Mouse (Mus musculus) kidney, embryonic 16.5 days (tissue): ENCODE measurements around the gene Ccdc106. TPM values are rescaled to one million over a fixed set of nuclear protein-coding genes. Genes with fewer than 3 reads are reported as not detected.
"Not testable (repeated sequence)": the region's sequence is repeated elsewhere in the genome, so short reads cannot be mapped to it uniquely, and the experiment has no call there.

Experiments
- ATAC-seq: fragments of 200-750 bp; cut with Nextera tagmentation; 2 replicates; pipeline ENCODE4 v1.8.0; 2017; ENCODE audit warnings: moderate TSS enrichment; ENCODE audit not compliant: low FRiP score, low TSS enrichment
- H3K27ac ChIP-seq: fragments of 300-500 bp; sonication (generic); 2 replicates; pipeline ENCODE4 v1.5.1; 2014; ENCODE audit warnings: low read length
- H3K27me3 ChIP-seq: fragments of 300-500 bp; sonication (generic); 2 replicates; pipeline ENCODE4 v1.6.1; 2014; ENCODE audit warnings: low read length, control low read depth, mixed read lengths; ENCODE audit not compliant: insufficient read depth
- H3K36me3 ChIP-seq: fragments of 300-500 bp; sonication (generic); 2 replicates; pipeline ENCODE4 v1.6.1; 2014; ENCODE audit warnings: low read length, control low read depth, mixed read lengths; ENCODE audit not compliant: insufficient read depth
- H3K4me1 ChIP-seq: fragments of 300-500 bp; sonication (generic); 2 replicates; pipeline ENCODE4 v1.6.1; 2014; ENCODE audit warnings: low read length, control low read depth, mixed read lengths; ENCODE audit not compliant: insufficient read depth
- H3K4me2 ChIP-seq: fragments of 300-500 bp; sonication (generic); replicated peaks from 2 replicates; pipeline ENCODE4 v1.6.1; 2014; ENCODE audit warnings: low read depth, low read length
- H3K4me3 ChIP-seq: fragments of 300-500 bp; sonication (generic); 2 replicates; pipeline ENCODE4 v1.5.1; 2014; ENCODE audit warnings: mild to moderate bottlenecking, low read length
- H3K9ac ChIP-seq: fragments of 300-500 bp; sonication (generic); replicated peaks from 2 replicates; pipeline ENCODE4 v1.6.1; 2014; ENCODE audit warnings: low read length
- H3K9me3 ChIP-seq: fragments of 300-500 bp; sonication (generic); 2 replicates; pipeline ENCODE4 v1.6.1; 2016; ENCODE audit warnings: low read length, control low read depth
- WGBS: fragments of 180-500 bp; shearing (Covaris S2); extraction: QIAGEN DNeasy Blood & Tissue Kit; methylation state at CpG from one replicate; pipeline ENCODE4 v1.1.7; 2014; 5-methylcytosine and 5-hydroxymethylcytosine counted together
- polyA plus RNA-seq: library from polyadenylated mRNA; unstranded; fragments of >200 nt; fragmentation: Nextera tagmentation; extraction: Ambion mirVana; gene quantifications from 2 replicates; pipeline ENCODE4 v1.2.1, GENCODE M21; 2015

The Ccdc106 gene
- polyA plus RNA-seq, 1 experiment from 2014 or later: 27.1 TPM

DNA sequence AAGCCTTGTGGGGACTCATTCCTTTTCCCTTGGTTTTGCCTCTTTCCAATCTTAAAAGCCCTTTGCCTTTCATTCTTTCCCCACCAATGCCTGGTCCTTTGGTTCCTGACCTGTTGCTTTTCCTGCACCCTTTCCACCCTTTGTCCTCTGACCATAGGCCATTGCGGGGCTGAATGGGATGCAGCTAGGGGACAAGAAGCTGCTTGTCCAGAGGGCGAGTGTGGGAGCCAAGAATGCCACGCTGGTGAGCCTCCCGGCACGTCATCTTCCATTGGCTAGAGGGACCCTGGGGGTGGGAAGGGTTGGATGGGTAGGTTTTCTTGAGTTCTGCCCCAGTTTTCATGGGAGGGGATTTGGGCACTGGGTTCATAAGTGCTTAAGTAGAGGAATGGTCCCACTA is 54.6 kb downstream of the Ccdc106 start:
- no peaks in the 10 kb centered on the region for H3K9me3 ChIP-seq
- ATAC-seq: no peak
- H3K4me3 ChIP-seq: no peak overlapping the region
- H3K27ac ChIP-seq: no peak overlapping the region
- 88% methylated on average over 5 of the region's 5 CpGs for WGBS
- H3K36me3 ChIP-seq: peaks cover 82% of the 10 kb centered on the region
- H3K4me1 ChIP-seq: no peaks in the 10 kb centered on the region
- no peaks in the 10 kb centered on the region for H3K27me3 ChIP-seq
- H3K9ac ChIP-seq: no peak overlapping the region
- H3K4me2 ChIP-seq: no peak overlapping the region

DNA sequence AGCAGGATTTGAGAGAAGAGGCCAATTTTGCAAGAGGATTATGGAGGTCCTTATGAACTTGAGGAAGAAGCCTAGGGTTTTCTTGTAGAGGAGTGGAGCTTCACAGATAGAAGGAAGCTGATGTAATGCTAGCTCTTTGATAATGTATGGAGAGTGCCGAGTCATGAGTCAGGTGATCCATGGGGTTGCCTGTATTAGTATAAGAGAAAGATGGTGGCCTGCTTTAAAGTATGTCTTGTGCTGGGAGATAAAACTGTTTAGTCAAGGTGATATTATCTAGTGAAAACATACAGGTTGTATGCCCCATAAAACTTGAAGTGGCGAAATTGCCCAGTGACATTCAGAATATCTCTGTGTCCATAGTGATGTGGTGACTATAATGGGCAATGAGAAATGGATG is 56.6 kb downstream of the Ccdc106 start:
- Histone ChIP-seq H3K4me2 (no peak overlapping the region), H3K4me1 (peaks cover 9% of the 10 kb centered on the region), H3K36me3 (peaks cover 63% of the 10 kb centered on the region), H3K9ac (no peak overlapping the region), H3K27ac (no peak overlapping the region), H3K27me3 (no peaks in the 10 kb centered on the region), H3K9me3 (no peaks in the 10 kb centered on the region), H3K4me3 (no peak overlapping the region)
- no peak for ATAC-seq
- 86% methylated on average over 2 of the region's 2 CpGs for WGBS

DNA sequence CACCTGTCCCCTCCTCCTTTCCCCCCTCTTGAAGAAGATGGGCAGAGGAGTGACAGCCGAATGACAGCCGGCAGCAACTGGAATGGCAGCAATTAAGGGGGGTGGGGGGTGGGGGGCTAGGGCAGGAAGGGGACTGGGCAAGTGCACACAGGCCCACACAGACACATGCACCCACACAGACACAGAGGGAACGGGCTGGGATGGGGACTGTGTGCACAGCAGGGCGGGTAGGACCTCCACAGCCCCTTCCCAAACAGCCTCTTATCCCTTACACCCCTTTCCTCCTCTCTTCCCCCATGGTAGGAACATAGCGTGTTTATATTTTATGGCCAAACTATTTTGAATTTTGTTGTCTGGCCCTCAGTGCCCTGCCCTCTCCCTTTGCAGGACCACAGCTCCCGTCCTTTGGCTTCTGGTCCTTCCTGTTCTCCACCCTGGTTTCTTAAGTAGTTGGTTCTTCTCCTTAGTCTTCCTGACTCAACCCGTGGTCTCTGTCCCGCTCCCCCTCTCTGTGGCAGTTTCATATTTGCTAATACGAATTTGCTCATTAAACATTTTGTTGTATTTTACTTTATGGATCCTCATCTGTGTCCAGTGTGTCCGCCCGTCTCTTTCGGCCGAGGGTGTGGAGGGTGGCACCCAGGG is 59.1 kb downstream of the Ccdc106 start:
- peak overlapping the region; percentile 95 for H3K27ac ChIP-seq
- not testable (repeated sequence) for H3K9me3 ChIP-seq, H3K27me3 ChIP-seq, H3K4me1 ChIP-seq
- 37% methylated on average over 9 of the region's 13 CpGs for WGBS
- H3K4me2 ChIP-seq: peak overlapping the region; percentile 87
- peak; percentile 43 for ATAC-seq
- peaks cover 50% of the 10 kb centered on the region for H3K36me3 ChIP-seq
- peak overlapping the region; percentile 84 for H3K4me3 ChIP-seq
- H3K9ac ChIP-seq: peak overlapping the region; percentile 58

DNA sequence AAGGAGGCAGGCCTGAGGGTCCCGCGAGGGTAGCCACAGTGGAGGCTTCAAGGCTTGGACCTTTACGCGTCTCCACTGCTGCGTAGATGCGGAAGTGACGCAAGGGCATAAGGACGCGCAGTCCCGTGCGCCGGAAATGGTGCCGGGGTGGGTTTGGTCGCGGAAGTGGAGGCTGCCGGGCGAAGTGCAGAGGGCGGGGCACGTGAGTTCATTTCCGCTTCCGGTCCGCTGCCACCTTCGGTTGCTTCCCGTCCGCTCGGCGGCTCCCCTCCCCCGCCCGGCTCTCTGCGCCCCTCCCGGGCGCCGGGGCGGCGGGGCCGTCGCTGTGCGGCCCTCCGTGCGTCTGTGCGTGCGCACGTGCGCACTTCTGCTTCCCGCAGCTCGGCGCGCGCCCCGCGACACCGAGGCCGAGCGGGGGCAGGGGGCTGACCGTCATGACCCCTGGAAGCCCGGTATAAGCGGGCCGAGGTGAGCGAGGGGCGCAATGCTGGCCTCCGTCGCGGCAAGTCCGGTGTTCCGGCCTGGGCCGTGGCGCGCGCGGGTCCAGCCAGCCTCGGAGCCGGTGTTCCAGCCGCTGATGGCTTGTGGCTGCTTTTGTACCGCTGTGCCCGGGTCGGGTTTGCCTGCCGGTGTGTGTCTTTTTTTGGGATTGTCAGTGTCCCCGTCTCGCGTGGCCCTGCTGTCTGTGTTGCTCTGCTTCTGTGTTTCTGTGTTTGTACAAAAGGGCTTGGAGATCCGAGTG is 59.8 kb downstream of the Ccdc106 start, which contains the start of gene Epn1:
Epn1 (plus strand) TSS at position 226 of the 742 bp plus-strand sequence.
- H3K4me1 ChIP-seq: peaks cover 9% of the 10 kb centered on the region
- H3K27ac ChIP-seq: peak within 1 kb of the TSS; percentile 95
- peak within 1 kb of the TSS; percentile 87 for H3K4me2 ChIP-seq
- H3K36me3 ChIP-seq: peaks cover 45% of the 10 kb centered on the region
- peak; percentile 97 for ATAC-seq
- 0% methylated on average over 79 of the region's 81 CpGs for WGBS
- peak within 1 kb of the TSS; percentile 98 for H3K9ac ChIP-seq
- H3K27me3 ChIP-seq: no peaks in the 10 kb centered on the region
- peak within 1 kb of the TSS; percentile 84 for H3K4me3 ChIP-seq
- H3K9me3 ChIP-seq: no peaks in the 10 kb centered on the region

DNA sequence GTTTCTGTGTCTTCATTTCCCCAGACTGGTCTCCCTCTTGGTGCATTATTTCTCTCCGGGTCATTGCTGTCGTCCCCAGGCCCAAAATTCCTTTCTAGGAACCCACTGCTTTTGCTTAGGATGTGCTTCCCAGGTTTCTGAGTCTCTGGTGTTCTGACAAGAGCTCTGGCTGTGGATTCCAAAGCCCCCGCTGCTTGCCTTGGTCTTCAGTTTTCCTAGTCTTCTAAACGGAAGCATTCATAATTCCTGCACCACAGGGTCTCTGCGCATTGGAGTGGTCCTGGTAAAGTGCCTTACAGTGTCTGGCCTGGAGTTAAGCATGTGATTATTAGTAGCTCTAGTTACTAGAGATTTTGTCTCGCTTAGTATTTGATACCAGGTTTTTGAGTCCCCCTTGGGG is 60.5 kb downstream of the Ccdc106 start:
- Histone ChIP-seq H3K4me3 (peak overlapping the region; percentile 84), H3K27me3 (no peaks in the 10 kb centered on the region), H3K4me1 (peaks cover 9% of the 10 kb centered on the region), H3K9me3 (no peaks in the 10 kb centered on the region), H3K9ac (peak overlapping the region; percentile 98), H3K27ac (peak overlapping the region; percentile 95), H3K36me3 (peaks cover 49% of the 10 kb centered on the region), H3K4me2 (peak overlapping the region; percentile 87)
- ATAC-seq: no peak
- WGBS: 13% methylated on average over 6 of the region's 6 CpGs

DNA sequence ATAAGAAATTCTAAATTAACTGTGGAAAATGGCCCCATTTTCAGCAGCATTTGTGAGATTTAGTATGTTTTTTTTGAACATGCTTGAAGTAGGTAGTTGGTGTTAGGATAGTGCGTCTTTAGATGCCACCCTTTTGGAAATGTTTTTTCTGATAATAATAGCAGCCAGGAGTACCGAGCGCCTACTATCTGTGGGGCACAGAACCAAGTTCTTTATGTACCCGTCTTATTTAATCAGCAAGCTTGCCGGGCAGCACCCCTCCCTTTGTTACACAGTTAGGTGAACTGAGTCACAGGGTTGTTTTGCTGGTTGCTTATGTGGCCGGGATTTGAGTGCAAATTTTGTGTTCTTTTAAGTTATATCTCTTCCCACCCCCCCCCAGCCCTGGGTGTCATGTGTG is 60.9 kb downstream of the Ccdc106 start:
- no peak for ATAC-seq
- Histone ChIP-seq H3K27me3 (no peaks in the 10 kb centered on the region), H3K36me3 (peaks cover 50% of the 10 kb centered on the region)

DNA sequence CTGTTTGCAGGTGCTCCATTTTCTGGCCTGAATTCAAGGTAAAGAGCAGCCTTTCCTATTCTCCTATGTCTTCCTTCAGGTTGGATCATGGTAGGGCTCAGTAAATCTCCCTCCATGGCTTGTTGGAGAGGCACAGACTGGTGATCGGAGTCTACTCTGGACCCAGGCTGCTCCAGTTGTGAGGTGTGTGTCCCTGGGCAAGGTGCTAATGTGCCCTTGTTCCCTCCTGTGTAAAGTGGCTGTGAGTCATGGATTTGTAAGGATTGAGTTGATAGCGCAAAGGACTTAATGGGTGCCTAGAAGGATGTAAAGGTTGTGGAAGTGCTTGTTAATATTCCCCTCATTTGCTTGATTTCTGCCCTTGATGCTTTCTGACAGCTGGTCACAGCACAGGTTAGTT is 61.6 kb downstream of the Ccdc106 start:
- Histone ChIP-seq H3K27me3 (no peaks in the 10 kb centered on the region), H3K4me1 (peaks cover 10% of the 10 kb centered on the region), H3K4me3 (no peak overlapping the region), H3K36me3 (peaks cover 43% of the 10 kb centered on the region), H3K4me2 (no peak overlapping the region), H3K9me3 (no peaks in the 10 kb centered on the region), H3K27ac (no peak overlapping the region), H3K9ac (no peak overlapping the region)
- no peak for ATAC-seq
- 96% methylated on average over 2 of the region's 2 CpGs for WGBS

More for the DNA sequence above, 60.9 kb downstream of the Ccdc106 start:
- WGBS: 69% methylated on average over 6 of the region's 6 CpGs
- Histone ChIP-seq H3K4me3 (peak overlapping the region; percentile 84), H3K4me2 (peak overlapping the region; percentile 87), H3K9me3 (no peaks in the 10 kb centered on the region), H3K9ac (peak overlapping the region; percentile 40; the same call in 1 of the 2 replicates), H3K4me1 (peaks cover 9% of the 10 kb centered on the region), H3K27ac (no peak overlapping the region)

DNA sequence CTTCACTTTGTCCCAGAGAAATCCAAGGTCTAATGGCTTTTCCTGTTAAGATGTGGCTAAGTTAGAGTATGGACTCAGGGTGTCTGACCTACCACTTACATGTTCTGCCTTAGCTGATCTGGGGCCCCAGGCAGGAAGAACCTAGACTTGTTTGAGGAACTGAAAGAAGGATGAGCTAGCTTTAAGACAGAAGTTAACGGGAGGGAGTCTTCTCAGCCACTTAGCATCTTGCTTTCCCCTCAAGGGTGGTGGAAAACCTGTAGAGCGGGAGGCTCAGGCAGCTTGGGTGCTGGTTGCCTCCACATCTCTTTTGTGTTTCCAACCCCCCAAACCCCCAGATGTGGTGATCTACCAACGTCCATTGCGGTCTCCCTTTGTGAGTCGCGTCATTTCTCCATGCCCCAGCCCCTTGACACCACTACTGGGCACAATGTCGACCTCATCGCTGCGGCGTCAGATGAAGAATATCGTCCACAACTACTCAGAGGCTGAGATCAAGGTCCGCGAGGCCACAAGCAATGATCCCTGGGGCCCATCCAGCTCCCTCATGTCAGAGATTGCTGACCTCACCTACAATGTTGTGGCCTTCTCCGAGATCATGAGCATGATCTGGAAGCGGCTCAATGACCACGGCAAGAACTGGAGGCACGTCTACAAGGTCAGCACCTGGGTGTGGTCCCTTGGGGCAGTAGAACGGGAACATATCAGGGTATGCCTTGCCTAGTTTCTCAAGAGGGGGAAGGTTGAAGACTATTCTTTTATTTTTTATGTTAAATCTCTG is 63.2 kb downstream of the Ccdc106 start:
- ATAC-seq: no peak
- Histone ChIP-seq H3K27ac (no peak overlapping the region), H3K9ac (no peak overlapping the region), H3K9me3 (no peaks in the 10 kb centered on the region), H3K27me3 (no peaks in the 10 kb centered on the region), H3K36me3 (peaks cover 29% of the 10 kb centered on the region), H3K4me3 (no peak overlapping the region), H3K4me2 (no peak overlapping the region), H3K4me1 (peaks cover 13% of the 10 kb centered on the region)
- 88% methylated on average over 18 of the region's 18 CpGs for WGBS

DNA sequence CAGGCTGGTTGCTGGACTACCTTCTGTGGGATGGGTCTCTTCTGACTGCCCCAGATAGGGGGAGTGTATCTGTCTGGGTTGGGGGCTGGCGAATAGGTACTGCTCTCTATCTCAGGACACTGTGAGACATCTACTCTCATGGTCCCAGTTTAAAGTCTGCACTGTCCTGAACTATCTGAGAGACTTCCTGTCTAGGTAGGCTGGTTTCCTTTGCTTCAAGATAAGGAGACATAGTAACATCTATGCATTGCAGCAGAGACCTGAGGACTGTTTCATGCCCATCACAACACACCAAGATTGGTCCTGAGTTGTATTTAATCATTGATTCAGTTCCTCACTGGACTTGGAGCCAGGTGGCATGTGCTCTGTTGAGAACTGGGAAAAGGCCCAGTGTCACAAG is 65.2 kb downstream of the Ccdc106 start:
- no peak for ATAC-seq
- no peak overlapping the region for H3K27ac ChIP-seq
- no peak overlapping the region for H3K4me3 ChIP-seq
- no peak overlapping the region for H3K9ac ChIP-seq
- H3K36me3 ChIP-seq: peaks cover 35% of the 10 kb centered on the region
- no peak overlapping the region for H3K4me2 ChIP-seq
- WGBS: 88% methylated on average over 1 of the region's 1 CpGs
- peaks cover 13% of the 10 kb centered on the region for H3K4me1 ChIP-seq
- H3K9me3 ChIP-seq: no peaks in the 10 kb centered on the region
- H3K27me3 ChIP-seq: no peaks in the 10 kb centered on the region
